Mouse (Mus musculus) heart, postnatal 36 days (tissue): Measurements from ENCODE around the gene Man1c1. TPM values are rescaled to one million over a fixed set of nuclear protein-coding genes. Genes with fewer than 3 reads are reported as not detected.

Experiments
- DNase-seq, 2 experiments: peaks; one replicate each; pipeline ENCODE4 v3.0.0; 2021 to 2022
- intact Hi-C: fragments of 180-260 bp; cut with DNase I; formaldehyde crosslinking; loops from one replicate; pipeline ENCODE4 v1.15.1; 2025
- total RNA-seq, 2 experiments: library from RNA; stranded (reverse); gene quantifications; 2 replicates each; pipeline ENCODE4 v1.2.3; 2021

Gene Man1c1
- total RNA-seq, 2 experiments from 2014 or later = 22.0 to 23.2 TPM

GRCm38 (mm10) chr4:134677556-134678508, 26.3 kb downstream of the Man1c1 start:
- intact Hi-C loops = no loop called here
- DNase-seq = no peak

- intact Hi-C loops = no loop called here
- DNase-seq = no peak
These were observed 28.3 kb downstream of the Man1c1 start for GRCm38 (mm10) chr4:134675800-134676199.

- intact Hi-C loops = no loop called here
- no peak for DNase-seq
These were observed 29.1 kb downstream of the Man1c1 start for GRCm38 (mm10) chr4:134674970-134675369.

- DNase-seq = no peak
- intact Hi-C loops = no loop called here
These were observed 30.1 kb downstream of the Man1c1 start for GRCm38 (mm10) chr4:134673882-134674463.

DNA sequence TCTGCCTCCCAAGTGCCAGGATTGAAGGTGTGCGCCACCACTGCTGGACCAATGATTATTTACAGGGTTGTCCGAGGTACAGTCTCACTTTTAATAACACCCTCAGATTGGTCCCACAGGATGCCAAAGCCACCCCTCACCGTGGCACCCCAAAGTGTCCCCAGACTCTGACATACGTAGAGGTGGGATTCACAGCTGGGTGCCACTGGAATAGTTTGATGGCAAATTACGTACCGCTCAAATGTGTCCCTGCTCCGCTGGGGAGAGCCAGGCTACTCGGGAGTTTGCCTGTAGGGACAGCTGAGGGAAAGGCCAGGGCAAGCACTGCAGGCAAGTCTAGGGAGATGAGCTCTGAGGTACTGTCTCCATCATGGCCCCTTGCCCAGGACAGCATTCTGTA, 30.9 kb downstream of the Man1c1 start:
- DNase-seq = no peak
- intact Hi-C loops = no loop called here

- intact Hi-C loops = no loop called here
These were observed 31.8 kb downstream of the Man1c1 start for GRCm38 (mm10) chr4:134672326-134672725.

GRCm38 (mm10) chr4:134671660-134672173, 32.4 kb downstream of the Man1c1 start:
- intact Hi-C loops = no loop called here
- no peak for DNase-seq

More at GRCm38 (mm10) chr4:134672326-134672725, 31.8 kb downstream of the Man1c1 start:
- DNase-seq = no peak

DNA sequence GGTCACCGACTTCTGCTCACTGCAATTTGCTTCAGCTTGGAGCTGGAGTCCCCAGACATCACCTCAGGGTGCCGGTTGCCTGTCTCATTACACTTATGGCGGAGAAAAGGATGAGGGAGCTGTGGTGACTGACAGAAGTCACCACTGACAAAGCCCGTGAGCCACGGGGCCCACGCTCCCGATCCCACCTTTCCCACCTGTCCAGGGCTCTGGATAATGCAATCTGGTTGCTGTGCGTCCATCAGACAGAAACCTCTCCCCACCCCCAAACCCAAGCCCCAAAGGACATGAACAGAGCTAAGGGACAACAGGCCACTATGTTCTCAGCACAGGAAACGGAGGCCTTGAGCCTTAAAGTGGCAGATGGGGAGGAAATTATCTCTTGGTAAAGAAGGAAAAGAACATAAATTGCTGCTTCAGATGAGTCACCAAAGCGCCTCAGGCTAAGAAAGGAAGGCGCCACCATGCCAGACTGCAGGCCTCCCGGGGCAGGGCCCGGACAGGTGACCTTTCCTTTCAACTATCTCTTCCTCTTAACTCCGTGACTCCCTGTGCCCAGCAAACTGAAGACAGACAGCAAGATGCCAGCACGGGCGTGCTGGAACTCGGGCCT, 34.2 kb downstream of the Man1c1 start:
- DNase-seq = no peak
- intact Hi-C loops = no loop called here

DNA sequence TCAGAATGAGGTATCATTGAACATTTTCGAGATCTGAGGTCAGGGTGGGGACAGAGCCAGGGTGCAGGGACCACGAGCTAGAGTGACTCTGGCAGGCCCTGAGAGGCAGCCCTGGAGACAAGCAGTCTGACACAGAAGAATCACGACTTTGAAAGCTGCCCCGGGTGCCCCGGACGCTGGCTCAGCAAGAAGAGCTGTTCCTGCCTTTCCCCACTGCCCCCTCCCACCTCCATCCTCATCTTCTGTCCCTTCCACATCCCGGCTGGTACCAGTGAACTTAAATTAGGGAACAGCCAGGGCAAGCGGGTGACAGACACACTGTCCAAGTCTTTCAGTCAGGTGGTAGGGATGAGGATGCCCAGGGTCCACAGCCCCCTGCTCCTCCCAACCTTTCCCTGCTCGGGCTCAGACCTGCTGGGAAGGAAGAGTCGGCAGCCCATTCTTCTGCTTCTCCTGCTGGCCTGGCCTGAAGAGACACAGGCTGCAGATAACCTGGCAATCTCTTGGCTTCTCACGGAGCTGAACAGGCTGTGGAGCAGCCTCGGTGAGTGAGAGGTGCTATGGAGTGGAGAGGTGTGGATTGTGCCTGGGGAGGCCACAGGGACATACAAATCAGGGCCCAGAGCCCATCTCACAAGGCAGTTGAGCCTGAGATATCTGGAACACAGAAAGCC, 35.6 kb downstream of the Man1c1 start:
- no peak for DNase-seq
- intact Hi-C loops = no loop called here

DNA sequence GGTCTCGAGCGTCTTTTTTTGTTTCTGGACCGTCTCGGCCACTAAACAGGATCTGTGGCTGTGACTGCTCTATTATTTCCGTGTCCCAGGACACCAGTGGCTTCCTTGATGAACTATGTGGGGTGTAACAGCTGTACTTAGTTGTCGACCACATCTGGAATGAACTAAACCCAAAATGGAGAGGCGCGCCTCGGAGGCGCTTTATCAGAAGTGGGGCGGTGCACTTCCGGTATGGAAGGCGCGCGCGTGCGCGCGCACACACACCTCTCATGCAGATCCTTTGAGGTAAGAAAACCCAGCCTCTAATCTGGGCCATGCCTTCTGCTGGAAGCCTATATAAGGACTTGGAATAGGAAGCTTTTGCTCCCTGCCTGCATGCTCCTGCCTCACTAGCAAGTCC, 37.7 kb downstream of the Man1c1 start:
- DNase-seq = no peak
- intact Hi-C loops = no loop called here

- intact Hi-C loops = loop anchor here (5.0 kb wide), 1 partner anchor 34 kb away; no protein-coding TSS in a partner anchor
- DNase-seq = peak; percentile 31 to 48
These were observed 41.0 kb downstream of the Man1c1 start for GRCm38 (mm10) chr4:134663052-134663451.

GRCm38 (mm10) chr4:134660630-134661183, 43.4 kb downstream of the Man1c1 start:
- no peak for DNase-seq
- intact Hi-C loops = loop anchor here (5.0 kb wide), 1 partner anchor 37 kb away; no protein-coding TSS in a partner anchor

DNA sequence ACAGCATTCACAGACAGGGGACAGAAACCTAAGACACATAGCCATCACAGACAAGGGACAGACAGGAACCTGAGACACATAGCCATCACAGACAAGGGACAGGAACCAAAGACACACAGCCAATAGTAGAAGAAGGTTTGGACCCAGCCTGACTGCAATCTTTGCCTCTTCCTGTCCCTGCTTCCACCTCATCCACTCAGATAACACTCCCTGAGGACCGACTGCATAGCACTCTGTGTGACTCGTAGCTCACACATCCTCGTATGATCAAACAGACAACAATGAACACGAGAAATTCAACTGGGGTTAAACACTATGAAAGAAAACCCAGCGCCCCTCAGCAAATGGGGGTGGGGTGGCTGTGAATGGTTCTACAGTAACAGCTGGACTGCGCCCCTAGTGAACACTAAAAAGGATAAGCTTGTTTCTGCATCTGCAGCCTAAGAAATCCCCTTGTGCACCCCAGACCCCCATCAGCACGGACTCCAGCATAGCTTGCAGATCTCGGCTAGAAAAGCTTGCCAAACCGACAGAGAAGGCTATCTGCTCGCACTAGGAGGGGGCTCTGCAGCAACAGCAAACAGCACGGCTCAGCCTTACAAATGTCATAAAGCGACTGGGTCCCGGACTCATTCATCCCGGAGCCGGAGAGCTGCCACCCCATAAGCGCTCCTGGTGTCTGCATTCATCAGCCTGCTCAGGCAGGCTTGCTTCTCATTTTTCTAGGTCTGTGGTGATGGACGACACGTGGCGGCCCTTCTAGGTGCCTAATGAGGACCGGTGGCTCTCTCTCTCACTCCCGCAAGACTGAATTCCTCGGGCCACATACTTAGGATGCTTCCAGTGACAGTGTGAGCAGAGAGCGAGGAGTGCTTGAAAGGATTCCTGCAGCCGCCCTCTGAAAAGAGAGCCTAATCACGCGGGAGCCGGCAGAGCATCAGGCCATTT, 44.5 kb downstream of the Man1c1 start:
- no peak for DNase-seq
- intact Hi-C loops = loop anchor here (5.0 kb wide), 1 partner anchor 38 kb away; no protein-coding TSS in a partner anchor

- DNase-seq = no peak
- intact Hi-C loops = no loop called here
These were observed 46.6 kb downstream of the Man1c1 start for GRCm38 (mm10) chr4:134657473-134657872.

GRCm38 (mm10) chr4:134654391-134654790, 49.7 kb downstream of the Man1c1 start:
- intact Hi-C loops = no loop called here
- no peak for DNase-seq

GRCm38 (mm10) chr4:134652720-134653119, 51.4 kb downstream of the Man1c1 start:
- DNase-seq = no peak
- intact Hi-C loops = no loop called here

- DNase-seq = no peak
- intact Hi-C loops = no loop called here
These were observed 51.9 kb downstream of the Man1c1 start for GRCm38 (mm10) chr4:134652151-134652550.

DNA sequence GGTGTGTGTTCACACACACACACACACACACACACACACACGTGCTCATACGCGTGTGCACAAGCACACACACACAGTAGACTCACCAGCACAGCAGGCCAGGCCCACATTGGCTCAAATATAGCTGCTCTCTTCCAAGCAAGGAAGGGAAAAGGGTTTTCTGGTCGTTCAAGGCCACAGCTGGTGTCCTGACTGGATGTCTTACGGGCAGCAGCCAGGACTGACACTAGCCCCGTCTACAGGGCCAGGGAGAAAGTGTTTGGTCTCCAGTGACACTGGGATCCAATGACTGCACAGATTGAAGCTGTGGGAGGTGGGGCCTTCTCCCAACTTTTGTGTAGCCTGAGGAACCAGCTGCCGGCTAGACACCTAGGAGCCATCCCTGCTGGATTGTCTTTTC, 52.7 kb downstream of the Man1c1 start:
- intact Hi-C loops = no loop called here
- DNase-seq = peak in 1 of 2 experiments; percentile 39
